Mouse (Mus musculus): Measurements from ENCODE around the gene Krt33a. TPM values are rescaled to one million over a fixed set of nuclear protein-coding genes. Genes with fewer than 3 reads are reported as not detected.
A peak's percentile ranks its signal among the peaks of the same experiment; 100 is the strongest.

Gene Krt33a
- polyA plus RNA-seq, 1 experiment from 2014 or later: not detected

GRCm38 (mm10) chr11:100006624-100007023 is 9.4 kb downstream of the Krt33a start:
- no peak overlapping the region for H3K4me3 ChIP-seq
- H3K27ac ChIP-seq: no peak overlapping the region
- DNase-seq (ENCODE audit: low spot score): no peak
- 49% methylated on average over 3 of the region's 3 CpGs for WGBS
- H3K9me3 ChIP-seq: no peaks in the 10 kb centered on the region
- H3K36me3 ChIP-seq: no peaks in the 10 kb centered on the region
- no peaks in the 10 kb centered on the region for H3K27me3 ChIP-seq (ENCODE audit: insufficient read depth, poor library complexity, severe bottlenecking)
- H3K4me1 ChIP-seq (replicated peaks): no peaks in the 10 kb centered on the region

GRCm38 (mm10) chr11:100005905-100006304 is 10.1 kb downstream of the Krt33a start:
- Histone ChIP-seq H3K36me3 (no peaks in the 10 kb centered on the region), H3K9me3 (no peaks in the 10 kb centered on the region), H3K4me1 (replicated peaks) (no peaks in the 10 kb centered on the region), H3K4me3 (no peak overlapping the region), H3K27ac (no peak overlapping the region), H3K27me3 (ENCODE audit: insufficient read depth, poor library complexity, severe bottlenecking) (no peaks in the 10 kb centered on the region)
- WGBS: 89% methylated on average over 8 of the region's 8 CpGs
- DNase-seq (ENCODE audit: low spot score): no peak

GRCm38 (mm10) chr11:100004846-100005245 is 11.2 kb downstream of the Krt33a start:
- no peaks in the 10 kb centered on the region for H3K9me3 ChIP-seq
- DNase-seq (ENCODE audit: low spot score): peak; percentile 31
- no peaks in the 10 kb centered on the region for H3K4me1 ChIP-seq (replicated peaks)
- no peak overlapping the region for H3K27ac ChIP-seq
- no peaks in the 10 kb centered on the region for H3K27me3 ChIP-seq (ENCODE audit: insufficient read depth, poor library complexity, severe bottlenecking)
- H3K4me3 ChIP-seq: no peak overlapping the region
- no peaks in the 10 kb centered on the region for H3K36me3 ChIP-seq
- 31% methylated on average over 6 of the region's 6 CpGs for WGBS

DNA sequence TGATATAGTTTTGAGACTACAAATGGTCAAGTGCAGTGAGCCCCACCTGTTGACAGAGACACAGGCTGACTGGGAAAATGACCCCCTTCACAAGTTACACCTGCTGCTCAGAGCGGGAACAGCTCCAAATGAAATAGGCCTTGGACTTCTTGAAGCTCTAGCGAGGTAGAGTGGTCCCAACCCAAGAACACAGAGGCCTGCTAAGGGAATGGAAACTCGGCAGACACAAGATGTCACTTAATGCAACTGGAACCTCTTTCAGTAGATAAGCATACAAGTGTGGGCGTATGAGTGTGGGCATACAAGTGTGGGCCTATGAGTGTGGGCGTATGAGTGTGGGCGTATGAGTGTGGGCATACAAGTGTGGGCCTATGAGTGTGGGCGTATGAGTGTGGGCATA is 16.9 kb downstream of the Krt33a start:
- no peaks in the 10 kb centered on the region for H3K36me3 ChIP-seq
- H3K4me3 ChIP-seq: no peak overlapping the region
- DNase-seq (ENCODE audit: low spot score): no peak
- 89% methylated on average over 7 of the region's 7 CpGs for WGBS
- no peaks in the 10 kb centered on the region for H3K4me1 ChIP-seq (replicated peaks)
- H3K27ac ChIP-seq: no peak overlapping the region
- peaks cover 6% of the 10 kb centered on the region for H3K27me3 ChIP-seq (ENCODE audit: insufficient read depth, poor library complexity, severe bottlenecking)
- H3K9me3 ChIP-seq: no peaks in the 10 kb centered on the region

- Histone ChIP-seq H3K4me3 (no peak overlapping the region), H3K27ac (no peak overlapping the region), H3K36me3 (no peaks in the 10 kb centered on the region), H3K27me3 (ENCODE audit: insufficient read depth, poor library complexity, severe bottlenecking) (peaks cover 24% of the 10 kb centered on the region), H3K4me1 (replicated peaks) (peaks cover 7% of the 10 kb centered on the region), H3K9me3 (no peaks in the 10 kb centered on the region)
- WGBS: 75% methylated on average over 4 of the region's 4 CpGs
- no peak for DNase-seq (ENCODE audit: low spot score)
These were observed 21.7 kb downstream of the Krt33a start for GRCm38 (mm10) chr11:99994384-99994661.

GRCm38 (mm10) chr11:99993620-99994383 is 22.2 kb downstream of the Krt33a start, which contains the start of gene Krtap17-1:
TSS of gene Krtap17-1 (minus strand) at chr11:99993994.
- Histone ChIP-seq H3K4me3 (peak within 1 kb of the TSS; percentile 32), H3K9me3 (no peaks in the 10 kb centered on the region), H3K4me1 (replicated peaks) (peaks cover 7% of the 10 kb centered on the region), H3K36me3 (no peaks in the 10 kb centered on the region), H3K27ac (no peak within 1 kb of the TSS), H3K27me3 (ENCODE audit: insufficient read depth, poor library complexity, severe bottlenecking) (peaks cover 24% of the 10 kb centered on the region)
- WGBS: 26% methylated on average over 26 of the region's 26 CpGs
- peak; percentile 8 for DNase-seq (ENCODE audit: low spot score)

GRCm38 (mm10) chr11:99990571-99990970 is 25.4 kb downstream of the Krt33a start:
- Histone ChIP-seq H3K4me3 (no peak overlapping the region), H3K4me1 (replicated peaks) (peaks cover 7% of the 10 kb centered on the region), H3K27ac (no peak overlapping the region), H3K27me3 (ENCODE audit: insufficient read depth, poor library complexity, severe bottlenecking) (peaks cover 26% of the 10 kb centered on the region), H3K9me3 (no peaks in the 10 kb centered on the region), H3K36me3 (no peaks in the 10 kb centered on the region)
- no peak for DNase-seq (ENCODE audit: low spot score)
- WGBS: 81% methylated on average over 3 of the region's 3 CpGs

DNA sequence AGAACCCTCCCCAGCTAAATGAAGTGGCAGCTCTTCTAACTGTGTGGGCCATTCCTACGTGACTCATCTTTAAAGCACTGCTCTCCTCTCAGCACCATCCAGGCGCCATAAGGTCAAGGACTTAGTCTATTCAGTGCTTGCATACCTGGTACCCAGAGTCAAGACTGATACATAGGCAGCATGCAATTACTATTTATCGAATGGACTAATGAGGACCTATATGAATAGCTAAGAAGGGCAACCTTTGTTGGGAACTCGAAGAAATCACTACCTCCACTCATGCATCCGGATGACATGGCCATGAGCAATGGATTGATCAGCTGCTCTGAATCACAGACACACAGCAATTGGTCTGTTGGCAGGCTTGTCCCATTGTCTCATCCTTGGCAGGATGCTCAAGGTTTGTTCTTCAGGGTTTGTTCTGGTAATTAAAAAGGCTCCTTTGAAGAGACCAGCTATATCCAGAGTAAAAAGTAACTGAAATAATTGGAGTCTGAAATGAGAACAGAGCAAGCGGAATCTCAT is 26.1 kb downstream of the Krt33a start:
- Histone ChIP-seq H3K4me1 (replicated peaks) (peaks cover 7% of the 10 kb centered on the region), H3K4me3 (no peak overlapping the region), H3K27me3 (ENCODE audit: insufficient read depth, poor library complexity, severe bottlenecking) (peaks cover 27% of the 10 kb centered on the region), H3K9me3 (no peaks in the 10 kb centered on the region), H3K36me3 (no peaks in the 10 kb centered on the region), H3K27ac (no peak overlapping the region)
- DNase-seq (ENCODE audit: low spot score): no peak
- 89% methylated on average over 6 of the region's 6 CpGs for WGBS

DNA sequence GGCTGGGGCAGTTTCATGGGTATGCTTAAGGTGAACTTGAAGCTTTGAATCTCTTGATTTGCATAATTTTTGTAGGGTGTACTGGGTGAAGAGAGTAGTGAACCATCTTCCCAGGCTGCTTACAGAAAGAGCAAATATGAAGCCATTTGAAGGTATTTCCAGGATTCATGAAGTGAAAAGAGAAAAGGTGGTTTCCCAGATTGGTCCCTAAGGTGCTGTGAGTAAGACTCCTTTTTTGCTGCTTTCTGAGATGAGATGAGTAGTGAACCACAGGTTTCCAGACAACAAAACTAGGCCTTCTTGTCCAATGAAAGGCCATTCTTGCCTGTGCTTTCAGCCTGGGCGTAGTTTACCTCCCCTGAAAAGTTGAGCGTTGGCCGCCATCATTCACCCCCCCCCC is 27.5 kb downstream of the Krt33a start:
- peaks cover 15% of the 10 kb centered on the region for H3K27me3 ChIP-seq (ENCODE audit: insufficient read depth, poor library complexity, severe bottlenecking)
- DNase-seq (ENCODE audit: low spot score): no peak
- H3K27ac ChIP-seq: no peak overlapping the region
- H3K4me1 ChIP-seq (replicated peaks): peaks cover 4% of the 10 kb centered on the region
- no peak overlapping the region for H3K4me3 ChIP-seq
- 90% methylated on average over 3 of the region's 3 CpGs for WGBS
- H3K9me3 ChIP-seq: no peaks in the 10 kb centered on the region
- no peaks in the 10 kb centered on the region for H3K36me3 ChIP-seq

- H3K9me3 ChIP-seq: no peaks in the 10 kb centered on the region
- peaks cover 3% of the 10 kb centered on the region; the same call in 1 of the 2 replicates for H3K27me3 ChIP-seq (ENCODE audit: insufficient read depth, poor library complexity, severe bottlenecking)
- H3K36me3 ChIP-seq: no peaks in the 10 kb centered on the region
- DNase-seq (ENCODE audit: low spot score): no peak
- H3K27ac ChIP-seq: no peak within 1 kb of the TSS
- WGBS: 80% methylated on average over 8 of the region's 8 CpGs
- no peaks in the 10 kb centered on the region for H3K4me1 ChIP-seq (replicated peaks)
- H3K4me3 ChIP-seq: no peak within 1 kb of the TSS
These were observed 29.8 kb downstream of the Krt33a start, which contains the start of gene Krtap16-1 for GRCm38 (mm10) chr11:99986180-99986647. TSS of gene Krtap16-1 (minus strand) at chr11:99986597.

- H3K9me3 ChIP-seq: no peaks in the 10 kb centered on the region
- 88% methylated on average over 20 of the region's 20 CpGs for WGBS
- DNase-seq (ENCODE audit: low spot score): no peak
These were observed 30.5 kb downstream of the Krt33a start for GRCm38 (mm10) chr11:99985291-99986092.

GRCm38 (mm10) chr11:99983442-99983841 is 32.6 kb downstream of the Krt33a start:
- no peaks in the 10 kb centered on the region for H3K4me1 ChIP-seq (replicated peaks)
- H3K27ac ChIP-seq: no peak overlapping the region
- 79% methylated on average over 1 of the region's 1 CpGs for WGBS
- H3K27me3 ChIP-seq (ENCODE audit: insufficient read depth, poor library complexity, severe bottlenecking): peaks cover 3% of the 10 kb centered on the region; the same call in 1 of the 2 replicates
- no peak overlapping the region for H3K4me3 ChIP-seq
- no peak for DNase-seq (ENCODE audit: low spot score)
- H3K36me3 ChIP-seq: no peaks in the 10 kb centered on the region
- H3K9me3 ChIP-seq: no peaks in the 10 kb centered on the region

More at GRCm38 (mm10) chr11:99985291-99986092, 30.5 kb downstream of the Krt33a start:
- H3K4me3 ChIP-seq: no peak overlapping the region
- no peaks in the 10 kb centered on the region for H3K4me1 ChIP-seq (replicated peaks)
- H3K36me3 ChIP-seq: no peaks in the 10 kb centered on the region
- H3K27me3 ChIP-seq (ENCODE audit: insufficient read depth, poor library complexity, severe bottlenecking): peaks cover 3% of the 10 kb centered on the region; the same call in 1 of the 2 replicates
- H3K27ac ChIP-seq: no peak overlapping the region

DNA sequence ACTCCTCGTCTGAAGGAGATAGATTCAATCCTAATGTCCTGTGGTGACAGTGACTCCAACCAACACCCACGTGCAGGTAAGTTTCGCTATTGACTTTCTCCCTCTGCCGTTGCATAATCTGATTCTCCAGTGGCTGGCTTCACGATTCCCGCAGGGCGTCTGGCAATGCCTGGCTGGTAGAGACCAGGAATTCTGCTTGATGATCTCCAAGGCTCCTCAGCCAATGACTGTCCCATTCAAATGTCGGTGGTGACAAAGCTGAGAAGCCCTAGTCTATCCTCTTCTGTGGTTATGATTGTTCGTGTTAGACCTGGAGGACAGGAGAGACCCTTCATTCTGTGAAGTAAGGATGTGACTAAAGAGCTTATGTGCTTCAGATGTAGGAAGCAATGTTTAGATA is 33.3 kb downstream of the Krt33a start:
- H3K4me1 ChIP-seq (replicated peaks): no peaks in the 10 kb centered on the region
- no peak overlapping the region for H3K4me3 ChIP-seq
- H3K9me3 ChIP-seq: no peaks in the 10 kb centered on the region
- peaks cover 3% of the 10 kb centered on the region; the same call in 1 of the 2 replicates for H3K27me3 ChIP-seq (ENCODE audit: insufficient read depth, poor library complexity, severe bottlenecking)
- no peak for DNase-seq (ENCODE audit: low spot score)
- H3K36me3 ChIP-seq: no peaks in the 10 kb centered on the region
- H3K27ac ChIP-seq: no peak overlapping the region
- WGBS: 85% methylated on average over 9 of the region's 9 CpGs
